Mouse (Mus musculus) left cerebral cortex, adult 8-10 months (tissue): ENCODE measurements around the gene Olfm1. TPM values are rescaled to one million over a fixed set of nuclear protein-coding genes. Genes with fewer than 3 reads are reported as not detected.

Experiments
- DNase-seq, 2 experiments: peaks; one replicate each; pipeline ENCODE4 v3.0.0; 2022; ENCODE audit warnings: low spot score in 2 of 2
- total RNA-seq, 4 experiments: library from RNA; stranded (reverse); gene quantifications; 2 replicates each; pipeline ENCODE4 v1.2.4; 2022

Gene Olfm1
- total RNA-seq, 4 experiments from 2014 or later: 1,109 to 1,183 (median 1,132) TPM

DNA sequence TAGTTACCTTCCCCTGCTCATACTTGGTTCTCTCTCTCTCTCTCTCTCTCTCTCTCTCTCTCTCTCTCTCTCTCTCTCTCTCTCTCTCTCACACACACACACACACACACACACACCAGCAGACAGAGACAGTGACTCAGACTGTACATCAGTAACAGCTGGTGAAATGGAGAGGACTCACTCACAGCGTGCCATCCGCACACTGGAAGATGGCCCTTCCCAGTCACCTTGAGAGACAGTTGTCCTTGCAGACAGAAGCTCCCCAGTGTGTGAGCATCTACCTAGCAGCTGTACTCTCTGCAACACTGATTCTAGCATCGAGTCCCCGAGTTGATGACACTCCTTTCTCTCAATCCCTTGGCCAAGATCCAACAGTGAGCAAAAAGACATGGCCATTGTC, 35.6 kb downstream of the Olfm1 start:
- no peak for DNase-seq

DNA sequence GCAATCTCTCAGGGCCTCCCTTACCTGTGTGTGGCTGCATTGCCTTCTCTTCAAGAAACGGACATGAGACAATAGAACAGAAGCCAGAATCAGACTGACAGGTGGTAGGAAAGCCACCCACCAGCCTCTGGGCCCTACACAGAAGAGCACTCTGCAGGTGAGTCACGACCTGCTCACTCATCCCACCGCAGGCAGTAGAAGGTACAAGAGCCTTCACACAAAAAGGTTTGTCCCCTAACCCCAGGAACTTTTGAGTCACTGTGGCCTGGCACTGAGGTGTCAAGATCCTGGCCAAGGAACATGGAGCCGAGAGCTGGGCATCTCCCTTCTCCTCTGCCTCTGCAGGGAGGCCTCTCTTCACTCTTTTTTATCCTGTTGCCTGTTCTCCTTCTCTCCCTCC, 42.3 kb downstream of the Olfm1 start:
- DNase-seq: no peak

DNA sequence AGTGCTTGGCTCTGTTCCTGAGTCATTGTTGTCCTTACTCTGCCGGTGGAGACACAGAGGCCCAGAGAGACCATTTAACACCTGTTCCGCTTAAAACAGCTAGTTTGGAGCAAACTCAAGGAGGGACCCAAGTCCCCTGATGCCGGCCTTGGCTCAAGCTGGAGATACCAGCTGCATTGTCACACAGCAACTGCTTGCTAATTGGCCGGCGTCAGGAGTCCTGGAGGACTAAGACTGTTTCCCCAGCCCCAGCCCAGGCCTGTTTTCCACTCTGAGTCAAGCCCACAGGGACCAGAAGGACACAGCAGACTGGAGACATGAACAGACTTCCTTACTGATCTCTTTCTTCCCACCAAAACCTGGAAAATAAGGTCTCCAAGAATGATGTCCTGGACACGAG, 43.7 kb downstream of the Olfm1 start:
- DNase-seq: no peak

DNA sequence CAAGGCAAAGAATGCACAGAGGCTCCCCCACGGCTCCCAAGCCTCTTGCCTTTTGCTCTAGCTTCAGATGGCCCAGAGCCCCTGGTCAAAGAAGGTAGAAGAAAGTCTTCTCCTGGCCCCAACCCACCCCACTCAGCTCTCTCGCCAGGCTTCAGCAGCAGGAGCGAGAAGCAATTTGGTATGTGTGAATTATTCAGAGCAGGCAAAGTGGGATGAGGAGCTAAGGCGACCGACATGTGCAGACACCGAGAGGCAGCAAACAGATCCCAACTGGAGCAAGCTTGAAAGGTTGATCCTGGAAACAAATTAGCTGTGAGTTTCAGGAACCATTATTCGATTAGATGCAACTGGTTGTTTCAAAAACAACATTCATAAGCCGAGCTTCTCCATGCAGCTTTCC, 46.8 kb downstream of the Olfm1 start:
- no peak for DNase-seq

DNA sequence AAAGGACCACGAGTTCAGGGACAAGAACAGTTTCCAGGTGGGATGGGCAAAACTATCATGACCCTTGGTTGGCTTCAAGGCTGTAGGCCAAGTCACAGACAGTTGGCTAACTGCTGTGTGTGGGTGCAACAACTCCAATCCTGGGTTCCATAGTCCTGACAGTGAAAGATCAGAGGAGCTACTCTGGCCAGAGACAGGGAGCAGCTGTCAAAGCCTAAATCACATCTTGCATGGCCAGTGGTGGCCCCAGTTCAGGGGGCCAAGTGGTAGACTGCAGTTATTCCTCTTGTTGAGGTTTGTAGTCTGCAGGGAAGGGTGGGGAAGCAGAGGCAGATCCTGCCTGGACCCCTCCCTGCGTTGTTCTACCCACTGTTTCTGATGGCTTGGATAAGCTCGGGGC, 48.1 kb downstream of the Olfm1 start:
- DNase-seq: no peak

DNA sequence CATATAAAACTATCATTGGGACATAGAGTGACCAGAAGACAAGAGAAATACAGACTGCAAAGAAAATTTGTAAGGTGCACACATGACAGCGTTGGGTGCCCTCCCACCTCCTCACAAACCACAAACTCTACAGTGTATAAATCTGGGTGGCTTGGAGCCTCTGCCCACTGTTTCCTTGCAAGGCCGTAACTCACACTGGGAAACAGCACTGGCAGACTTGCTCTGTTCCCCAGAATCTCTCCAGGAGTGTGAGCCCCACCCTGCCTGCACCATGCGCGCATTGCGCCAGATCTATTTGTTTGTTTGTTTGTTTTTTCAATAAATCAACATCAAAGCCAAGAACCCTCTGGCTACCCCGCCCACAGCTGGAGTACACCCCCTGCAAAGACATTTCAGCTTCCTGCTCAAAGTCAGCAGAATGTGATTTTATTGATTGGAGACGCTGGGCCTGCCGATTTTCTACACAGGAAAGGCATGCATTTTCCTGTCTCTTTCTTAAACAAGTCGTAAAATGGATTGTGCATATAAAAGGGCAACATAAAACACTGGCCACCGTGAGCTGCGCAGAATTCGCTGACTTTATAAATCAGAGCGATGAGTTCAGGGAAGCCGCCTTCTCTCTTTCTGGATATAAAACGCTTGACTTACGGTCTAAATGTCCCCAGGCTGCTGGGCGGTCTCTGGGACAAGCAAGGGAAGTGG, 48.9 kb downstream of the Olfm1 start:
- DNase-seq: no peak

DNA sequence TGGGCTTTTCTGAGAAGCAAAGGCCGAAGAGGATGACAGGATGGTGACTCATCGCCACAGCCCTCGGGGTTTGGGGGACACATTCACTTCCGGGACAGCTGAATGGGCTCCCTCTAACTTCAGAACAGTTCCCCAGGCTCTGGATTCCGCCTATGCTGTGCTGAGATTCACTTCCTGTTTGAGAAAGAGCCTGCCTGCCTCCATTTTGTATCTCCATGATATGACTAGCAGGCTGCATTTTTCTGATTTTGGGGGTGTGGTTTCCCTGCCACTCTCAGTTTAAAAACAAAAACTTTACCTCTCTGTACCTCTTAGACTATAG, 49.4 kb downstream of the Olfm1 start:
- DNase-seq: no peak

DNA sequence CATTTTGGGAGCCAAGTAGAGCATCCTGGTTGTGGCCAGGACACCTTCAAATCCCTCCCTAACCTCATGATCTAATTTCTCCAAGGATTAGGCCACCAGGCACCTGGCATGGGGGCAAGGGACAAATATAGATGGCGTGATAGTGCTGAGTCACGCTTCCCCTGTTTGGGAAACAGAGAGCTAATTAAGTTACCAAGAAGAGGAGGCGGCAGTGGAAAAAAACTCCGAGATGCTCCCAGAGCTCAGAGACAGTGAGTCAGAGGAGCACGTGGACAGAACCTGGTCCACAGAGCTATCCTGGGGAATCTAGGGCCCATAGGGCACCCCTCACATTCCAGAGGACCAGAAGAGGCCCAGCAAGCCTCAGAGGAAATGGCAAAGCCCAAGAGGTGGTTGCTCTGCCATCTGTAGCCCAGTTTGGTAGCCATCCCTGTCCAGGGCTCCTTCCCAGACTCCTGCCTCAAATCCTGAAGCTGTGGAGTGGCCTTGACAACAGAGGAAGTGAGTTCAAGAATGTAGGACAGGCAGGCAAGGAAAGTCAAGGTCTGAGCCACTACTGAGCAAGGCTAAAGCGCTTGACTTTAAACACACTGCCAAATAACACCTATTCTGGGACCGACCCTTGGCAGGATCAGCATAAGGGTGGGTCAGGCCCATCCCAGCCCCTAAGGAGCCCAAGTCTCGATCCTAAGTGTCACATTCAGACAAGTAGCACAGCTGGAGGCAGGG, 52.0 kb downstream of the Olfm1 start:
- DNase-seq: peak in 1 of 2 experiments; percentile 86

DNA sequence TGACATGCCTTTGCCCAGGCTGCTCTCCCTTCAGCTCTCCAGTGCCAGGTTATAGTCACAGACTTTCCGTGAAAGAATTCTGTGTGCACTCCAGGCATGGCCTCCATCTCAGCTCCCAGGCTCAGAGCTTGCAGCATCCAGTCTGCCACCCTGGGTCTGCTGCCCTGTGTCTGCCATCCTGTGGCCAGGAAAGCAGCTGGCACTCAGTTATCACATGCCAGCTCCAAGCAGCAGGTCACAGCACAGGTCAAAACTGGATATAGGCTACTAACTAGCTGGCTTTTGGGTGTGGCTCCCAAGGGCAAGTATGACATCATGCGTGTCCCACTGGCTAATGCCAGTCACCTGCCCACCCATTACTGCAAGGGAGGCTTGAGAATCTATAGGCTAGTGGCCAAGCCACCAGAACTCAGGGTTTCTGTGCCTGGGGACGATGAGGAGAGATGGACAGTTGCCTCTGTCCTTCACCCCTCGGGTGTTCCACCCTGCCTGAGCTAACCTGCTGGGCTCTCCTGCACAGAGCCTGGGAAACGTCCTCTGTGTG, 53.4 kb downstream of the Olfm1 start:
- DNase-seq: no peak

DNA sequence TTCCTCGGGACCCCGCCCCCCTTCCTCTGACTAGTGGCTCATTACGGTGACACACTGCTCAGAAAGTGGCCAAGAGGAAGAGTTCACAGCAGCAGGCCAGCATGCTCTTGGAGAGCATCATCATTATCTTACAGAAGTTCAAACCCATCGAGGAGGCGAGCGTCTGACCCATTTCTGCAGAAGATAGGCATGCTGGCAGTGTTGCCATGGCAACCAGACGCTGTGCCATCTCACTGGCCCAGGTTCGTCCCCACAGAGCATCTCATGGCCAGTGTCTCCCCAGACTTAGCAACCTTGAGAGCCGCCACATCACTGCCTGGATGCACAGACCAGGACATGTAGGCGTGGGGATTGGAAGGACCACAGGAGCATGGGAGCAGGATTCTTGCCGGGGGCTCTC, 54.3 kb downstream of the Olfm1 start:
- no peak for DNase-seq

DNA sequence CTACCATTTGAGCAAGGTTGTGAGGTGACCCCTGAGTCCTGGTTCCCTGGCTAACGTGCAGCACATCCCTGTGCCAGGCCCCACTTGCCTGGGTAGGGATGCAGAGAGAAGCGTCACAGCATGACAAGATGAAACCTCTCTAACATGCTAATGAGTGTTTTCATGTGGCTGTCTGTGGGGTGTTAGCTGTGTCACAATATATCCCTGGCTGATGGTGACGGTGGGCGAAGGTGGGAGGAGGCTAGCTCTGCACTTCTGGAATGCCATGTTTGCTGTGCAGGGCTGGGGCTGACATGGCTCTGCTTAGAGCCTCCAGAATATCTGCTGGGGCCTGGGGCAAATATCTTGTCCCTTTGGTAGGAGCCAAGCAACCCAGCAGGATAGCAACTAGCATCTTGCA, 59.8 kb downstream of the Olfm1 start:
- DNase-seq: no peak

DNA sequence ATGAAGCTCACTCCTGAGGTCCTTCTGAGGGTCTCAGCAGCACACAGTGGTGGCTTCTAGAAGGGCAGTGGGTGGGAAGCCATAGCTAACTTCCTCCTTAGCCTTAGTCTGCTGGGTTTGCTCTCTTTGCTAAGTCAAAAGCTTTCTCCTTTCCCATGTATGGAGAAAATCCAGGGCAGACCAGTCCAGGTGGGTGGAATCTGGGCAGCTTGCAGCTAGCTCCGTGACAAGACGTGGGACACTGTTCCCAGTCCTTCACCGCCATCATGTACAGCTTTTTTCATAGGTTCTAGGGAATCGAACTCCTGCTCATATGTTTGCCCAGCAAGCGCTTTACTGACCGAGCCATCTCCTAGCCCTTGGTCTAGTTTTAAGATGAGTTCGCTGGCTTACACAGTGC, 63.2 kb downstream of the Olfm1 start:
- DNase-seq: peak in 1 of 2 experiments; percentile 55

DNA sequence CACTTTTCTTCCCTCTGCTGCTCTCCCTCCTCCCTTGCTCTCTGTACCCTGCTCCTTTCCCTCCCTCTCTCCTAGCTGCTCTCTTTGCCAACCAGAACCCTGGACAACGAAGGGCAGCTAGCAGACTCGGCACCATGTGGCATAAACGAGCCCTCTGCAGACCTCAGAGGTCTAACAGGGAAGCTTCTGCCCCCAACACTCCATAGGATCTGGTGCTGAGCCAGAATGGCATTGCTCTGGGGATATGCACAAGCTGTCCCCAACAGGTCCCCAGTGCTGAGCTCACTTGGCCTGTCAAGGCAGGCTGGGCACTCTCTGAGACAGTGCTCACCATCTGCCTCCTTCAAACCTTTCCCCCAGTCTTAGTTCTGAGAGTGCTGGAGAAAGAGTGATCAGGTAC, 68.6 kb downstream of the Olfm1 start:
- no peak for DNase-seq

DNA sequence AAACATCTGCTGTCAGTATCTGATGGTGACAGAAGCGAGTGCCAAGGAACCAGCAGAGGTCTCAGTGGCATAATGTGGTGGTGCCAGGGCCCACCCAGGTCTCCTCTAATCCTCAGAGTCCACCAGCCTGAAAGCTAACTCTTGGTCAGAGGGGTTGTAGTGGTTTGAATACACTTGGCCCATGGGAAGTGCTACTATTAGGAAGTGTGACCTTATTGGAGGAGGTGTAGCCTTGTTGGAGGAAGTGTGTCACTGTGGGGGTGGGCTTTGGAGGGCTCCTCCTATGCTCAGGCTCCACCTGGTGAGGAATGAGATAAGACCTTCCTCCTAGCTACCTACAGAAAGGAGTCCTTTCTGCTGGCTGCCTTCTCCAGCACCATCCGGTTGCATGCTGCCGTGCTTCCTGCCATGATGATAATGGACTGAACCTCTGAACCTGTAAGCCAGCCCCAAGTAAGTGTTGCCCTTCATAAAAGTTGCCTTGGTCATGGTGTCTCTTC, 75.0 kb downstream of the Olfm1 start:
- no peak for DNase-seq

DNA sequence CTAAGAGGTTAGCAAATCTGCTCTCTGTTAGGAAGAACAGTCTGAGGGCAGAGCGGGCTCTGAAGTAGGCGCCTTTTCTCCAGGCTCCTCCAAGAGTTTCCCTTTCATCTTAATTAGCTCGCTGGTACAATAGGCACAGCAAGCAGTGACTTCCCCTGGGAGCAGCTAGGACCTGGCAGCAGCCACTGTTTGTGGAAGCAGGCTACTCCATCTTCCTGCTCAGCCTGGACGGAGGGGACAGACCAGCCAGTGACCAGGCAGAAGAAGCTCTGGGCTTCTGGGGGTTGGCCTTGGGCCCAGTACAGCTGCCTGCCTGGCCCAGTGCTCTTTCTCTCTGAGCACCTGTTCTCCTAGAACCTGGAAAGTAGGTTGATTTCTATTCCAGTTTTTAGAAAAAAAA, 77.8 kb downstream of the Olfm1 start:
- DNase-seq: no peak

DNA sequence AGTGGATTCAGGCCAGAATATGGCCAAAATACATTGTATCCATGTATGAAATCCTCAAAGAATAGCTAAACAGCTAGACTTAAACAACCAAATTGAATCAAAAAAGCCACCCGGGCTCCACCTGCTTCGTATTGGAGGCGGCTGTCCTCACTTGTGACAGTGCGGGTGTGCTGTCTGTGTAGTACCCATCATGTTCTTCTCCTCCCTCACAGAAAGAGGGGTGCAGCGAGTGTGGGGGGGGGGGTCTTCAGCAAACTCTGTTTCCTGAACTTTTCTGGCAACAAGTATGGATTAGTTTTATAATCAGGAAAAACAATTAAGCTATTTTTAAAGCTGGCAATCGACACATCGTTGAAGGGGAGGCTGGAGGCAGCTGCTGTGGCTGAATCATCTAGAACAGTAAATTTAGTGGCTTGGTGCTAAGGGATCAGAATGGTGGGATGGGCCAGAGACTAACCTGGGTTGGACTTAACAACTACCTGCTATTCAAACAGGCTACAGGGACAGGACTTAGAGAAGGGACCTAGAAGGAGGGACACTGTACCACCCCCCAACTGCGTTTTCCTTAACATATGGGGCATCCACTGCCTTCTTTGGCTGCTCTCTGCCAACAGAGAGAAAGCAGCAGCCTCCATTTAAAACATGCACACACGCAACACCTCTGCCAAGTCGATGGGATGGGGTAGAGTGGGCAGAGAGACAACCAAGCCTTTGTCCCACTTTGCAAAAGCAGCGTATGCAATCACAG, 79.6 kb downstream of the Olfm1 start:
- peak in 1 of 2 experiments; percentile 84 for DNase-seq

DNA sequence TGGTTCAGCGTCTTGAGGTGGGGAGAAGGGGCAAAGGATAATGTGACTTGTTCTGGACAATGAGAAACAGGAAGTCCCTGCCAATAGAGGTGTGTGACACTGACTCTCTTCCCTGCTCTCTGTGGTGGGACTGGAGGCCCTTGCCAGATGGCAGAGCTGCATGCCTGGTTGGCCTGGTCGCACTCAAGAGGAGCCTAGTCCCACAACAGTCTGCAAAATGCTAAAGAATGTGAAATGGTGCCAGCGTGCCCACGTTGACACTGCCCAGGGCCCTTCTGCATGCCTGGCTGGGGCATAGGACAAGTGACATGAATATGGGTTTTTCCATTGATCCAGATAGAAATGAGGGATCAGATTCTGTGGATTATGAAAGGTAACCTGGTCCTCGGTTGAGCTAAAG, 81.2 kb downstream of the Olfm1 start:
- no peak for DNase-seq

DNA sequence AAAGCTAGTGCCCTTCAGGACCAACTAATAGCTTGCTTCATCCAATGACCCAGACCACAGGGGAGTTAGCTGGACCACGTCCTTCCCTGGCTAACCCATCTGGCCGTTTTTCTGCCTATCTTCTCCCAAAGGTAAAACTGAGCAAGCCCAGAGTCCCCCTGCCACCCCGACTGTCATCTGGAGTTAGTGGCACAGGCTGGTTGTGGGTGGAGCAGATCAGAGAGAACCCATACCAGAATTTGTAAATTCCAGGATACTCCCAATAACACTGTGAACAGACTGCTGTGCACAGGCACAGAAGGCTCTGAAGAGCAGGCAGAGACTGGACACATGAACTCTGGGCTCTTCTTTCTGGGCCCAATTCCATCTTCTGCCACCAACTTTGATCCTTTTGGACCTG, 82.6 kb downstream of the Olfm1 start:
- DNase-seq: no peak

DNA sequence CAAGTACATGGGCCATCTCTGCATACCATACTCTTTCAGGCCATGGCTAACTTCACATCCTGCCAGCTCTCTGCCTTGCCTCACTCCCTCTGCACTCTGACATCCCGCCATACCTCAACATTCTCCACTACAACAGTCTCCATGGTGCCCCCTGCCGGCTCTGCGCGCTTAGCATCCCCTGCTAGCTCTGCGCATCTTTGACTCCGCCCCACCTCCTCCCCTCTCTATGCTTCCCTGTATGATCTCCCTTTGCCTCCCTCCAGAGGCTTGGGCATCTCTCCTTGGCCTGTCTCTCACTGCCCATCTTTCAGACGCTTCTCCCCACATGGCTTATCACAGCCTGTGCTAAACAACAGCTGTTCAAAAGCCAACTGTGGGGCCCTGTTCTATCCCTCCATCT, 85.4 kb downstream of the Olfm1 start:
- DNase-seq: peak; percentile 54 to 58

DNA sequence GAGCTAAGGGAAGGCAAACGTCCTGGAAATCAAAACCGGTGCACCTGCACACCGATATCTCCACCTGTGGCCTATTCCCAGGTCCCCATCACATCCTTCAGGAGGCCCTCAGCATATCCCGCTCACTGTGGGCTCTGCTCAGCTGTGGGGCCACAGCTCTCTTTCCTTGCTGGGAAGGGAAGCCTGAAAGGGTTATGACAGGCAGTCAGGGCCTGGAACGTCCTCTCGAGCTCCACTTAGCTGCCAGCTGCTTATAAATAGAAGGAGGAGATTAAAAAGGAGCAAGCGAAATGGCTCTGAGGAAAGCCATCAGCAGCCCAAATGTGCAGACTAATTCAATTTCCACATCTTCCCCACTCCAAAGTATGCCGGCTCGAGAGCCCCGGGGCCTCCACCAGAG, 86.1 kb downstream of the Olfm1 start:
- DNase-seq: no peak
